Mouse (Mus musculus) myocyte (in vitro differentiated cells): ENCODE results near the gene Dmap1. TPM values are rescaled to one million over a fixed set of nuclear protein-coding genes. Genes with fewer than 3 reads are reported as not detected.
A peak's percentile ranks its signal among the peaks of the same experiment; 100 is the strongest.

Experiments
- H3K27me3 ChIP-seq: one replicate; pipeline ENCODE4 v1.6.1; 2011; ENCODE audit not compliant: control insufficient read depth, insufficient read depth, insufficient read length
- H3K36me3 ChIP-seq: one replicate; pipeline ENCODE4 v1.6.1; 2011; ENCODE audit not compliant: control insufficient read depth, insufficient read depth
- H3K4me2 ChIP-seq: one replicate; pipeline ENCODE4 v1.6.1; 2011; ENCODE audit warnings: low read depth, control low read depth
- H3K4me3 ChIP-seq: one replicate; pipeline ENCODE4 v1.5.1; 2011; ENCODE audit warnings: mild to moderate bottlenecking, control low read depth, moderate library complexity
- H3K79me2 ChIP-seq: one replicate; pipeline ENCODE4 v1.6.1; 2011; ENCODE audit not compliant: control insufficient read depth, insufficient read depth
- H3ac ChIP-seq: one replicate; pipeline ENCODE4 v1.6.1; 2011; ENCODE audit not compliant: control insufficient read depth, insufficient read length
- CEBPB ChIP-seq: IDR thresholded peaks from 2 replicates; pipeline ENCODE4 v1.6.1; 2011; ENCODE audit warnings: mild to moderate bottlenecking, moderate library complexity; ENCODE audit not compliant: poor library complexity, insufficient read depth, severe bottlenecking
- E2F4 ChIP-seq: IDR thresholded peaks from one replicate; pipeline ENCODE4 v1.6.1; 2011; ENCODE audit warnings: mild to moderate bottlenecking, control low read depth, moderate library complexity; ENCODE audit not compliant: insufficient read depth
- MAX ChIP-seq: IDR thresholded peaks from one replicate; pipeline ENCODE4 v1.6.1; 2011; ENCODE audit warnings: low read depth, mild to moderate bottlenecking, control low read depth
- MYOD1 ChIP-seq, 3 experiments: IDR thresholded peaks; one replicate each; pipeline ENCODE4 v1.6.1; 2011; ENCODE audit warnings: control low read depth in 2 of 3, low read depth in 2 of 3, mild to moderate bottlenecking in 2 of 3, moderate library complexity in 1 of 3; ENCODE audit not compliant: insufficient read length in 2 of 3, control insufficient read depth in 1 of 3
- MYOG ChIP-seq, 3 experiments: IDR thresholded peaks; one replicate each; pipeline ENCODE4 v1.6.1; 2011; ENCODE audit warnings: control low read depth in 2 of 3, low read depth in 2 of 3, mild to moderate bottlenecking in 2 of 3; ENCODE audit not compliant: insufficient read length in 2 of 3, control insufficient read depth in 1 of 3, insufficient read depth in 1 of 3
- POLR2A ChIP-seq: IDR thresholded peaks from one replicate; pipeline ENCODE4 v1.6.1; 2011; ENCODE audit warnings: low read depth, mild to moderate bottlenecking, control low read depth, moderate library complexity; ENCODE audit not compliant: insufficient read length
- POLR2AphosphoS2 ChIP-seq: IDR thresholded peaks from one replicate; pipeline ENCODE4 v1.6.1; 2011; ENCODE audit warnings: low read depth, control low read depth; ENCODE audit not compliant: insufficient read length
- REST ChIP-seq: IDR thresholded peaks from one replicate; pipeline ENCODE4 v1.6.1; 2011; ENCODE audit warnings: mild to moderate bottlenecking, control low read depth, moderate library complexity; ENCODE audit not compliant: insufficient read depth, insufficient read length
- SRF ChIP-seq: IDR thresholded peaks from one replicate; pipeline ENCODE4 v1.6.1; 2011; ENCODE audit warnings: low read depth; ENCODE audit not compliant: control insufficient read depth, insufficient read length
- TCF12 ChIP-seq: IDR thresholded peaks from one replicate; pipeline ENCODE4 v1.6.1; 2011; ENCODE audit warnings: mild to moderate bottlenecking, control low read depth; ENCODE audit not compliant: poor library complexity, insufficient read depth, severe bottlenecking
- TCF3 ChIP-seq: IDR thresholded peaks from one replicate; pipeline ENCODE4 v1.6.1; 2011; ENCODE audit warnings: low read depth, control low read depth; ENCODE audit not compliant: insufficient read length
- USF1 ChIP-seq: IDR thresholded peaks from one replicate; pipeline ENCODE4 v1.6.1; 2011; ENCODE audit warnings: low read depth, mild to moderate bottlenecking, control low read depth, moderate library complexity
- polyA plus RNA-seq: library from polyadenylated mRNA; unstranded; fragments of >200 nt; fragmentation: generic; extraction: Trizol; gene quantifications from one replicate; pipeline ENCODE4 v1.2.1, GENCODE M21; 2012; ENCODE audit warnings: missing spikeins

Dmap1 gene
- polyA plus RNA-seq, 1 experiment: 28.0 TPM

- TF ChIP-seq MYOD1 (IDR thresholded peaks at IDR 0.05; ENCODE audit: control insufficient read depth in 1 of 3, insufficient read length in 2 of 3, low read depth in 2 of 3) (no peak), MYOG (IDR thresholded peaks at IDR 0.05; ENCODE audit: control insufficient read depth in 1 of 3, insufficient read depth in 1 of 3, insufficient read length in 2 of 3, low read depth in 2 of 3) (no peak), REST (no peak), USF1 (no peak), MAX (no peak), CEBPB (no peak)
- peaks cover 4% of the 10 kb centered on the region for H3K27me3 ChIP-seq
- H3ac ChIP-seq: peak overlapping the region; percentile 52
- no peaks in the 10 kb centered on the region for H3K79me2 ChIP-seq
- H3K4me2 ChIP-seq: peak overlapping the region; percentile 98
- peaks cover 8% of the 10 kb centered on the region for H3K36me3 ChIP-seq
- H3K4me3 ChIP-seq: peak overlapping the region; percentile 87
Observed at GRCm38 (mm10) chr4:117680963-117681362, 1.1 kb downstream of the Dmap1 start.

GRCm38 (mm10) chr4:117676903-117677302 lies 5.2 kb downstream of the Dmap1 start:
- TF ChIP-seq CEBPB (no peak), TCF12 (no peak), TCF3 (no peak), MYOD1 (IDR thresholded peaks at IDR 0.05; ENCODE audit: control insufficient read depth in 1 of 3, insufficient read length in 2 of 3, low read depth in 2 of 3) (no peak), USF1 (no peak), POLR2AphosphoS2 (peak; percentile 39)
- Histone ChIP-seq H3ac (no peak overlapping the region), H3K79me2 (no peaks in the 10 kb centered on the region), H3K4me3 (no peak overlapping the region), H3K27me3 (no peaks in the 10 kb centered on the region), H3K36me3 (peaks cover 16% of the 10 kb centered on the region), H3K4me2 (no peak overlapping the region)

- Histone ChIP-seq H3ac (no peak overlapping the region), H3K4me3 (no peak overlapping the region), H3K36me3 (peaks cover 16% of the 10 kb centered on the region), H3K27me3 (no peaks in the 10 kb centered on the region), H3K79me2 (no peaks in the 10 kb centered on the region), H3K4me2 (no peak overlapping the region)
- TF ChIP-seq TCF3: no peak
Observed at GRCm38 (mm10) chr4:117673901-117674300, 8.2 kb downstream of the Dmap1 start.

- no peak for TF ChIP-seq MYOD1 (IDR thresholded peaks at IDR 0.05; ENCODE audit: control insufficient read depth in 1 of 3, insufficient read length in 2 of 3, low read depth in 2 of 3)
- no peak for TF ChIP-seq POLR2A
- TF ChIP-seq SRF: no peak
- Histone ChIP-seq H3K79me2 (no peaks in the 10 kb centered on the region), H3K4me2 (no peak overlapping the region), H3K4me3 (no peak overlapping the region), H3K36me3 (peaks cover 12% of the 10 kb centered on the region), H3ac (no peak overlapping the region), H3K27me3 (no peaks in the 10 kb centered on the region)
Observed at GRCm38 (mm10) chr4:117672042-117672441, 10.0 kb downstream of the Dmap1 start.

GRCm38 (mm10) chr4:117669874-117670273 lies 12.2 kb downstream of the Dmap1 start:
- Histone ChIP-seq H3ac (no peak overlapping the region), H3K36me3 (peaks cover 7% of the 10 kb centered on the region), H3K27me3 (no peaks in the 10 kb centered on the region), H3K4me2 (no peak overlapping the region), H3K4me3 (no peak overlapping the region), H3K79me2 (no peaks in the 10 kb centered on the region)
- TF ChIP-seq CEBPB (no peak), POLR2AphosphoS2 (no peak), USF1 (no peak), E2F4 (no peak), REST (no peak), TCF3 (no peak), SRF (no peak), MAX (no peak), TCF12 (no peak), MYOD1 (IDR thresholded peaks at IDR 0.05; ENCODE audit: control insufficient read depth in 1 of 3, insufficient read length in 2 of 3, low read depth in 2 of 3) (no peak), MYOG (IDR thresholded peaks at IDR 0.05; ENCODE audit: control insufficient read depth in 1 of 3, insufficient read depth in 1 of 3, insufficient read length in 2 of 3, low read depth in 2 of 3) (no peak), POLR2A (no peak)

GRCm38 (mm10) chr4:117666054-117666453 lies 16.0 kb downstream of the Dmap1 start:
- no peak overlapping the region for H3K4me3 ChIP-seq
- H3ac ChIP-seq: no peak overlapping the region
- no peak overlapping the region for H3K4me2 ChIP-seq
- H3K27me3 ChIP-seq: no peaks in the 10 kb centered on the region
- no peaks in the 10 kb centered on the region for H3K79me2 ChIP-seq
- TF ChIP-seq TCF3 (no peak), SRF (no peak), E2F4 (no peak), MYOG (IDR thresholded peaks at IDR 0.05; ENCODE audit: control insufficient read depth in 1 of 3, insufficient read depth in 1 of 3, insufficient read length in 2 of 3, low read depth in 2 of 3) (no peak), POLR2AphosphoS2 (no peak), USF1 (no peak), POLR2A (no peak), TCF12 (no peak), REST (no peak), MYOD1 (IDR thresholded peaks at IDR 0.05; ENCODE audit: control insufficient read depth in 1 of 3, insufficient read length in 2 of 3, low read depth in 2 of 3) (no peak)
- H3K36me3 ChIP-seq: no peaks in the 10 kb centered on the region
